Mouse (Mus musculus) layer of hippocampus, adult 9-10 months (tissue): Measurements from ENCODE around the gene Olfm4.

Experiments used
- DNase-seq: peaks from one replicate; pipeline ENCODE4 v3.0.0; 2022; ENCODE audit warnings: low spot score

The Olfm4 gene

DNA sequence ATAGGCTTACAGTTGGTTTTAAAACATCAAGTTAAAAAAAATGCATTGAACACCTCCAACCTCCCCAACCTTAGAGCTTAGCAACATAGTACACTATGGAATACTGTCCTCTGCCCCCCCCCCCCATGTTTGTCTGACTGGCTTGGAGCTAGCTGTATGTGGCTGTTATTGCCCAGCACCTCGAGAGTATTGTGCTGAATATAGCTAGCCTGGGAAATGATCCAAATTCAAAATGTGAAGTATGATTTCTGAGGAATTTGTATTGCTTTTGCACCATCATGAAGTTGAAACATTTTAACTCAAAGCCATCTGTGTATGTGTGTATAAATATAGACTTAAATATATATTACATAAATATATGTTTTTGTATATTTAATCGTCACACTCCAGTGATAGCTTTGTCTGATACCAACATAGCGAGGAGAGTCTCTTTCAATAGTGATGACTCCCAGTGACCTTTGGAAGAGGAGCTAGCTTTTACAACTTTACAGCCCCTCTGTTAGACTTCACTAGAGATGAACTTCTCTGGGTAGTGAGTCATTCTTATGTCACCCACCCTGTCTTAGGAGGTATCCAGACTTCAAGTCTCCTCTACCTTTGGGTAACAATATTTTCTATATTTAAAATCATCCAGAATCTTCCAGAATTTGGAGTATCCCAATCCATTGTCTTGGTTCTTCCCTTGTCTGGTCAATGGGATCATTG lies 45.6 kb downstream of the Olfm4 start:
- no peak for DNase-seq

DNA sequence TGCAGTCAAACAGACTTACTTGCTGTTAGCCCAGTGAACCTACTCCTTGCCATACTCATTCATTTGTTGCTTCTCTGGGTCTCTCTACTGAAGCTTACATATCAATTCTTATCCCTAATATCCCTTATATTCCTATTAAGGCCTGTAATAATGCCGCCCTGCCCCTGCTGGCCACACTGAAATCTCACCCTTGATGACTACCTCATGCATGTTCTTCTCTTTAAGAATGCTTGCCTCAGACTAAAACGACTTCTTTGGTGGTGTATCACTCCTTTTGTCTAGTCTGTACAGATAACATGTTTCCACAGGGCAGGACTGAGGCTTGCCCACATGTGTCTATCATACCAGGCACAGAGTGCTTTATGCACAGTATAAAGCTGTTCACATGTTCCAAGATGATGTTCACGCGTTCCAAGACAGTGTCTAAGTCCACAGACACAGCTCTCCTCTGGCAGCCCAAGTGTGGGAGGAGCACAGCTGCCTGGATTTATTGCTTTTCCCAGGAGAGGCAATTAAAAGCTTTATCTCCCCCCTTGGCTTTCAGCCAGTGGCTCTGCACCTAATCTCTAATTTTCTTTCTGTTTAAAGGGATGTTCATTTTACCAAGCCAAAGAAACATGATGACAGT lies 55.9 kb downstream of the Olfm4 start:
- DNase-seq = no peak

DNA sequence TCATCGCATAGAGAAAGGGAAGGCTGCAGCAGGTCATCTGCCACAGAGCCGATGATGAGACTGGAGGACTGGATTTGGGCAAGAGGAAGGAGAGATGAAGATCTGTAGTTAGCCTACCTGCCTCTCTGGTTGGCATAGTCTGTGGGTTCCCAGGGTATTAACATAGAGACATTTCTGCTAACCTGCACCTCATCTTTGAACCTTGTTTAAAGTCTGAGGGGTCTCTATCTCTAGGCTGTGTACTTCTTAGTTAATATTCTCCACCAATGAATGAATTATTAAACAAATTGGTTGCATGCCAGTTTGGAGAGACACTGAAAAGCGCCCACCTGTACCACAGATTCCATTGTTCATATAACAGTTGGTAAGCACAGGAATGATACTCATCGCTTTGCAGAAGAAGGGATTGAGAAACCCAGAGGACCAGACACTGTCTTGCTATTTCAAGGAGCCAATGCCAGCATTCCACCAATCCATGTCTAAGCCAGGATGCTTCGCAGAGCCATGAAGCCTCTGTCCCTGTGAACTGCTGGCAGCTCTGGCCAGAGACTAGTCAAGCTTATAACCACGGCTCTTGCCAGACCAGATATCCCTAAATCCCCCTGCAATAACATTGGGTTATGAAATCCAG lies 62.3 kb downstream of the Olfm4 start:
- DNase-seq = no peak

DNA sequence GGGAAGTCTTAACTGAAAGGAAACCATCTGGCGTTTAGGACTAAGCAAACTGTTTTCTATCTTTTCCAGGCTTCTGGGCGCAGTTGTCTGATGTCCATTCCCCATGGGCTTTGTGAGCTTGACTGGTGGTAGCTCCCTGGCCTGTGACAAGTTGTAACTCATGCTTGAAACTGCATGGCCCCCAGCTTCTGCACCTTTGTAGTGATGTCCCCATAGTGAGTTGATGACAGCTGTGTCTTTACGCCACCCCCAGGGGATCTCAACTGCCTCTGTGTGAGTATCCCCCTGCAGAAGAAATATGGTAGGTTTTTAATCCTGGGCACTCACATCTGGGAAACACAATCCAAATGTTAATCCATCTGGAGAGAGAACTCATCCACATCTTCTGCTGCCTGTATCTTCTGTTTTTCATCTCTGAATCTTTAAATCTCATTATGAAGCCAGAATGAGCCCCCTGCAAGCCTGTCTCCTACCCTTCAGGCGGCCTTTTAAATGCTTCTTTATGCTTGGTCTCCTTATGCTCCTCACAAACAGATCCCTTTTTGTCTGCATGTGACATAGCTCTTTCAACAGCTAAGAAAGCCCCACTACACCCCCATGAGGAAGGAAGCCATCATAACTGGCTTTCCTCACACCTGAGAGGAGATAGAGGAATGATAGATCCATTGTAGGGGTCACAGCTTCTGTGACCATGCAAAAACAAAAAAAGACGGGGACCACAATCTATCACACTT lies 63.7 kb downstream of the Olfm4 start:
- DNase-seq = no peak

DNA sequence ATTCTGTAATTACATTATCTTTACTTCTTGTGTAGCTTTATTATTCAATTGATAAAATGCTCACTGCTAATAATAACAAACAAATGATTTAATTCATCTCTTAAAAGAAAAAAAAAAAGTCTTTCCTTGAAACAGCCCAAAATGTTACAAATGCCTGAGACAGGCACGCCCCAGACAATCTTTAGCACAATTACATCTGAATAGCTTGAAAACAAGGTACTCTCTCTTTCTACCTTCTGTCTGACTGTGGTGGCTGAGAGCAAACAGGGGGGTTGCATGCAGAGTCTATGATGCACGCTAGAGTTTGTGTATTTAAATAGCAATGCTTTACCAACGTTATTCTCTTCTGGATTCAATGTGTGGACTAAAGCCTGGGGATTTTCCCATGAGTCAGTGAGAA lies 71.8 kb downstream of the Olfm4 start:
- DNase-seq = no peak

DNA sequence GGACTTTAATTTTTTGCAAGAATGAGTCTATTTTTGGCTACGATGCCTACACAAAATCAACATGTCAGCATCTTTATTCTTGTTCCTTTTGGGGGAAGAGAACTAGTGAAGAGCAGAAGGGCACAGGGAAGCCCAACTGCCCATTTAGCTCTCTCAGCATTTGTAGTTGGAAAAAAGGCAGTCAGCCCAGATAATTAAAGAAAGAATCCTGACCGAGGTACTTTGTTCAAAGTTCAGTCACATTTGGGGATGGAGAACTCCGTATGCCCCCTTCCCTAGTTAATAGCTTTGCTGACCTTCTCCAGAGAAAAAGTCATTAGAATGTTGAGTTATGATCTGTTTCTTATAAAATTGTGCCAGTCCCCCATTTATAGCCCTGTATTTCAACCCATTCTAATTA lies 77.8 kb downstream of the Olfm4 start:
- no peak for DNase-seq

DNA sequence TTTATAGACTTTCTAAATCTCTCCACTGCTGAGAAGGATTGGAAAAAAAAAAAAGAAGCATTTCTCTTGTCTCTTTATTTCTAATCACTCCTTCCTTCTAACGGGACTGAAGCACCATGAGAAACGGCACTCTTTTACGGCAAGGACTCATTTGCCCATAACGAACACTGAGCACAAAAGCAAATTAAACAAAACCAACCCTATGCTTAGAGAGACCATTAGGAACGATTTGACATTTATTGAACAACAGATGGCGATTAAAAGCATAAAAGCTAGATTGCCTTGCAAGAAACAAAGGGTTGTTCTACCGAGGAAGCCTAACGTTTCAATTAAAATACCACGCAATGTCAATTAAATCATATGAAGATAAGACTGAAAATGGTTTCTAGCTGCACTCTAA lies 79.0 kb downstream of the Olfm4 start:
- DNase-seq = no peak

DNA sequence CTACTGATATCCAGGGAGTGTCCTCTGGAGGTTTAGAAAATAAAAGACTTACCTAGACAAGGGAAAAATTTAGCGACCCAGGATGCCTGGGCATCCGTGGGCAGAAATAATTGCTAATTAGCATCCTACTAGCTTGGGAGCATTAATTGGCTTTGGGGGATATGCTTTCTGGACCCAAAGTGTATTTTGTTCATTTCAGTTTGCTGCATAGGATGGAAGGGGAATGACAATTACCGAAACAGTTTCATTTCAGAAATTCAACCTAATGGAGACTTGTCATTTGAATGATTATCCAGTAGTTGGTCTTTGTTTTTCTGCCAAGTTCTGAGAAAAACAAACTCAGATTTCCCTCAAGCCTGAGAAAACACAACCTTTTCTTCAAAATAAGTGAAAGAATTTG lies 86.7 kb downstream of the Olfm4 start:
- DNase-seq = no peak
